Mouse (Mus musculus): ENCODE data around the gene Dock4.
"Not testable (repeated sequence)": the region's sequence is repeated elsewhere in the genome, so short reads cannot be mapped to it uniquely, and the experiment has no call there.

Gene Dock4

GRCm38 (mm10) chr12:40873267-40873666, 427.5 kb downstream of the Dock4 start:
- not testable (repeated sequence) for DNase-seq (ENCODE audit: low spot score in 2 of 2)

DNA sequence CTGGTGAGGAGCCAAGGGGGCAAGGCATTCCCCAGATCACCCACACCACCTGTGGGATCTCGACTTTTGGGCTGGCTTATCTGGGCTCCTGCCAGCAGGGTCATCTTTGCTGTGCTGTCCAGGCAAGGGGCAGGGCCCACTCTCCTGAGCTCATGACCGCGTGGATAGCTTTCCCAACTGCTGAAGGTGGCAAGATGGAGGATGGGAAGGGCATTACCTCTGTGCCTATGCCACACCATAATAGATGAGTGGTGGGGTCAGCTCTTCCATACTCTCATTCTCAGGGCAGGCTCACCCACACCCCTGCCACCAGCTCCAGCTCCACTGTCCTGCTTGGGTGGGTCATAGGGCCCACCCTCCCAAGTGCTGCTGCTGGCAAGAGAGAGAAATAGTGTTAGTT, 439.2 kb downstream of the Dock4 start:
- no peak for DNase-seq (ENCODE audit: low spot score in 2 of 2)

- no peak for DNase-seq (ENCODE audit: low spot score in 2 of 2)
These were observed 439.6 kb downstream of the Dock4 start for GRCm38 (mm10) chr12:40885377-40885776.

GRCm38 (mm10) chr12:40887496-40887895, 441.7 kb downstream of the Dock4 start:
- DNase-seq (ENCODE audit: low spot score in 2 of 2) = no peak

GRCm38 (mm10) chr12:40888261-40888791, 442.6 kb downstream of the Dock4 start:
- DNase-seq (ENCODE audit: low spot score in 2 of 2) = no peak

GRCm38 (mm10) chr12:40888829-40889228, 443.1 kb downstream of the Dock4 start:
- no peak for DNase-seq (ENCODE audit: low spot score in 2 of 2)

GRCm38 (mm10) chr12:40889534-40889933, 443.8 kb downstream of the Dock4 start:
- no peak for DNase-seq (ENCODE audit: low spot score in 2 of 2)

DNA sequence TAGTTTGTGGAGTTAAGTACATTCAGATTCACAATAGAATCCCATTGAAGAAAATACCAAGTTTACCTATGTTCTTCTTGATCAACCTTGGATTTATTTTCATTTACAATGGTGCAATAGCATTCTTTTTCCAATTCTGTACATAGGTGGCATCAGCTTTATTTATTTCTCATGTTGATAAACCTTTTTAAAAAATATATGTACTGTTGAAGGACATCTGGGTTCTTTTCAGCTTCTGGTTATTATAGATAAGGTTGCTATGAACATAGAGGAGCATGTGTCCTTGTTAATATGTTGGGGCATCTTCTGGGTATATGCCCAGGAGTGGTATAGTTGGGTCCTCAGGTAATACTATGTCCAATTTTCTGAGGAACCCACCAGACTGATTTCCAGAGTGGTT, 445.4 kb downstream of the Dock4 start:
- DNase-seq (ENCODE audit: low spot score in 2 of 2) = no peak

- no peak for DNase-seq (ENCODE audit: low spot score in 2 of 2)
These were observed 448.0 kb downstream of the Dock4 start for GRCm38 (mm10) chr12:40893741-40894140.

DNA sequence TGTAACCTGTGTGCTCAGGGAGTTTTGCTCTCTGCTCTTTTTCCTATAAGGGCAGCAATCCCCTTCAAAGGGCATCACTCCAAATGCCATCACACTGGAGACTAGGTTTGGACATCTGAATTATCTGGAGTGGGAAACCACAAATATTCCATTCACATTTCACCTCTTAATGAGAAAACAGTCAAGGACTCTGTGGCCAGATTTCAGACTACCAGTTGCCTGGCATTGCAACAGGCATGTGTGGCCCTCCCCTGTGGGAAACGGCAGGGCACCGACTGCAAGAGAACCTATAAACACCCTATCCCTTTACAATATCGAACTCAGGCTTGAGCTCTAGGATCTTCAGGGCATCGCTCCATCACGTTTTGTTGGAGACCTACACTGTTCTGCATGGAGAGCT, 448.9 kb downstream of the Dock4 start:
- DNase-seq (ENCODE audit: low spot score in 2 of 2) = no peak
